Mouse (Mus musculus): Measurements from ENCODE around the gene Emd.

GRCm38 (mm10) chrX:74277916-74278315 is 23.4 kb downstream of the Emd start:
- TF ChIP-seq CTCF (IDR thresholded peaks at IDR 0.05; ENCODE audit: control insufficient read depth, insufficient read depth, insufficient read length) (no peak), MAX (IDR thresholded peaks at IDR 0.05) (no peak)
